Mouse (Mus musculus) yolk sac, embryonic 10.5 days (tissue): ENCODE measurements around the gene Acp2.
A peak's percentile ranks its signal among the peaks of the same experiment; 100 is the strongest.

ENCODE experiments used
- DNase-seq: peaks from one replicate; pipeline ENCODE4 v3.0.0-alpha.2; 2017; ENCODE audit warnings: low spot score

The Acp2 gene

GRCm38 (mm10) chr2:91256256-91257125 lies 53.8 kb downstream of the Acp2 start:
- DNase-seq, result peak; percentile 80

DNA sequence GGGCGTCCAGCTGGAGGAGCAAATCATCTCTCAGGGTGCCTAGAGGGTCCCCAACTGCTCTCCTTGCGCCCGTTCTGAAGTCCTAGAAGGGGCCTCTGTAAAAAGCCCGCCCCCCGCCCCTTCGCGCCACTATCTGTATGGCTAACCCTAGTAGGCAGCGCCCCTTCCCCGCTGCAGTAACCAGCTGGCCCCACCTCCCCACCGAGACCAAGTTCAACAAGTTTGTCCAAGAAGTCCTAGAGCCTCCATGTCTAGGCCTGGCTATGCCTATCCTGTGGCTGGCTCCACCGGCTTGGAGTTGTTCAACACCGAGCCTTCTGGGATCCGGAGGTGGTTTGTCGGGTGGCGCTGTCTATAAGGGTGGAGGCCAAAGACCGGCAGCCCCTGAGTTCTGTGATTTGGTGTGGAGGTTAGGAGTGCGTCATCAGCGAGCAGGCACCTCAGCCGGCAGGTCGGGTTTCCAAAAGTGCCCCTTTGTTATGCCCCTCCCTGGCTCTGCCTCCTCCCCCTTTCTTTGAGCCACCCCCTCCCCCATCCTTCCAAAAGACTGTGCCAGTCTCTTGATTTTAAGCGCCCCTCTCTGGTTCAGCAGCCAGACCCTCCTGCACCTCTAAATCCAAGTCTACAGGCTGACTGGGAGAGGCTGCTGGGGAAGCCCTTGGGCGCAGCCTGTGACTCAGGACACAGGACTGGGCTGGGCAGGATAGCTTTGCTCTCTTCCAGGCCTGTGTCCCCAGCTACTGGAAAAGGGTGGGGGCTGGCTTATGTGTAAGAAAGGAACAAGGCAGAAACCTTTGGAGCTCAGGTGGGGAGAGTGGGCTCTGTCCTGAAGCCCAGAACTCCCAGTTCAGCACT lies 54.7 kb downstream of the Acp2 start:
- DNase-seq, result peak; percentile 79

DNA sequence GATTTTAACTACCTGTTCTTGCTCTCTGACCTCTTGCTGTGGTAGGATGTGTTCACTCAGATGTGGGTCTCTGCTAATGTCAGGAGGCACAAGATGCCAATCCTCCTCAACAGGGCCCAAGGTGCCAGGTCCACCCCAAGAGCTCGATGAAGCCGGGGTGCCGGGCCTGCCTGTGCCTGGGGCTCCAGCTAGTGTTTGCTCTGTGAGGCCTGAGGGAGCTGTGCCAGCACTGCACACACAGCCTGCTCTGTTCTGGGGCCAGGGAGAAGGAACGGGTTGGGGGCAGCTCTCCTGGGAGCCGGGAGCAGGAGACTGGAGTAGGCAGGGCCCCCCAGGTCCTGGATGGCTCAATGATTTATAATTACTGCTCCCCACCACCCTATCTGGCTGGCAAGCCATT lies 55.4 kb downstream of the Acp2 start:
- no peak for DNase-seq

DNA sequence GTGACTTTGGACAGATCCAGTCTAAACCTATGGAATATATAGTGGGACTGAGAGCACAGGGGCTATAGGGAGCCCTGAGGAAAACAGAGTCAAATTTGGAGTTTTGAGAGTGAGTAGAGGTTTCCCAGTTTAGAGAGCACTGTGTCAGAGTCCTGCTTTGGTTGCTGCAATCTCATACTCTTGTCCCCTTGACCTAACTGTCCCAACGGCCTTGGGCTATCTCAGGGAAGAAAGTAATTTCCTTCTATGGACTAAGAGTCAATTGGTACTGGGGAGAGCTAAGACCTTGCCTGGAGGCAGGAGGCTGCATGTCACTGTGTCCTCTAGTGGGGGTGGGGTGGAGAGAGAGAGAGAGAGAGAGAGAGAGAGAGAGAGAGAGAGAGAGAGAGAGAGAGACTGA lies 56.1 kb downstream of the Acp2 start:
- no peak for DNase-seq

DNA sequence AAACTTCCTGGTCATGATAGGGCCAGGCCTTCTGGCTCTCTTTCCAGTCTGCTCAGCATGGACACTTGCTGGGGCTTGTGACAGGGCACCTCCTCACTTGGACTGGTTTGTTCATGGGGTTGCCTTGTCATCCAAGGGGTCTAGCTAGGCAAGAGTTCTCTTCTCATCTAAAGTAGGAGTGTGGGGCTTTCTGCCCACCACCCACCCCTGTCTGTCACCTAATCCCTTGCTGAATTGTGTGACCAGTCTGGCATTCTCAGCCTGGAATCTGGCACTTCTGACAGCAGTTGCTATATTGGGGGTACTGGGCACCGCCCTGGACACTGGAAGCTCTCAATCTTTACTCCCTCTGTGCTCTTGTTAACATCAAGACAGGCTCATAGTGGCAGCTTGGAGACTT lies 56.8 kb downstream of the Acp2 start:
- no peak for DNase-seq
